Mouse (Mus musculus) lung, postnatal 0 days (tissue): ENCODE results near the gene Clca2.

Experiments used
- CTCF ChIP-seq: IDR thresholded peaks from 2 replicates; pipeline ENCODE4 v1.5.1; 2016; ENCODE audit warnings: antibody characterized with exemption, mild to moderate bottlenecking
- EP300 ChIP-seq: IDR thresholded peaks from 2 replicates; pipeline ENCODE4 v1.6.1; 2016; ENCODE audit warnings: antibody characterized with exemption, mild to moderate bottlenecking, control low read depth

- 0 out of 2 replicates have a peak, but pooled peaks have one; percentile 2 for TF ChIP-seq CTCF
- TF ChIP-seq EP300 = no peak
Observed at GRCm38 (mm10) chr3:145119002-145119358, 19.7 kb upstream of the Clca2 start.
